Mouse (Mus musculus): ENCODE data around the gene Kcnip1. TPM values are rescaled to one million over a fixed set of nuclear protein-coding genes. Genes with fewer than 3 reads are reported as not detected.

The Kcnip1 gene
- polyA plus RNA-seq, 1 experiment from 2014 or later, result 3.5 TPM

DNA sequence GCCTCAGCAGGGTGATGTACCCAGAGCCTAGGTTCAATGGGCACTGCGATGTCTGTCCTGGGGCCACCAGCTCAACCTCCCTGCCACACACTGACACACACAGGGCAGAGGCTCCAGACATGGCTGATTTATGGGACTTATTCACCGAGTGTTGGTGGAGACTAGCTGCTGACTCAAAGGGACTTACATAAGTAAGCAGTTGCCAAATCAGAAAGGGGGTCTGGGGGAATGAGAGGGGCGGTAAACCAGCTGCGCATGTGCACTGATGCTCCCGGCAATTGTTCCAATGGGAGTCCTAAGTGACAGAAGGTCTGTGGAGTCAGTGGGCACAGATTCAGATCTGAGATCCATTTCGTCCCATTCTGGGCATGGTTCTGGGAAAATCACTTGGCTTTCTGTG is 35.4 kb downstream of the Kcnip1 start:
- Histone ChIP-seq H3K4me2 (ENCODE audit: low read depth, low read length) (no peak overlapping the region), H3K9ac (replicated peaks; ENCODE audit: low read length) (no peak overlapping the region), H3K4me3 (ENCODE audit: low read depth, low read length) (no peak overlapping the region), H3K27me3 (ENCODE audit: control insufficient read depth, insufficient read depth, low read length) (no peaks in the 10 kb centered on the region), H3K4me1 (ENCODE audit: control insufficient read depth, insufficient read depth, low read length) (no peaks in the 10 kb centered on the region), H3K27ac (replicated peaks; ENCODE audit: low read depth, low read length) (no peak overlapping the region), H3K9me3 (replicated peaks; ENCODE audit: control insufficient read depth, low read length) (no peaks in the 10 kb centered on the region), H3K36me3 (replicated peaks; ENCODE audit: control insufficient read depth, insufficient read depth, low read depth, low read length) (no peaks in the 10 kb centered on the region)
- DNase-seq (ENCODE audit: low spot score) (no peak), ATAC-seq (replicated peaks; ENCODE audit: insufficient number of reproducible peaks, low FRiP score, low TSS enrichment, low read depth) (no peak)
- WGBS, result 88% methylated on average over 6 of the region's 6 CpGs

- Histone ChIP-seq H3K9ac (replicated peaks; ENCODE audit: low read length) (no peak overlapping the region), H3K4me2 (ENCODE audit: low read depth, low read length) (no peak overlapping the region), H3K27me3 (ENCODE audit: control insufficient read depth, insufficient read depth, low read length) (no peaks in the 10 kb centered on the region), H3K4me1 (ENCODE audit: control insufficient read depth, insufficient read depth, low read length) (no peaks in the 10 kb centered on the region), H3K9me3 (replicated peaks; ENCODE audit: control insufficient read depth, low read length) (no peaks in the 10 kb centered on the region), H3K36me3 (replicated peaks; ENCODE audit: control insufficient read depth, insufficient read depth, low read depth, low read length) (no peaks in the 10 kb centered on the region), H3K27ac (replicated peaks; ENCODE audit: low read depth, low read length) (no peak overlapping the region), H3K4me3 (ENCODE audit: low read depth, low read length) (no peak overlapping the region)
- 85% methylated on average over 5 of the region's 5 CpGs for WGBS
- DNase-seq (ENCODE audit: low spot score) (no peak), ATAC-seq (replicated peaks; ENCODE audit: insufficient number of reproducible peaks, low FRiP score, low TSS enrichment, low read depth) (no peak)
These were observed 36.3 kb downstream of the Kcnip1 start for GRCm38 (mm10) chr11:33956623-33957022.

DNA sequence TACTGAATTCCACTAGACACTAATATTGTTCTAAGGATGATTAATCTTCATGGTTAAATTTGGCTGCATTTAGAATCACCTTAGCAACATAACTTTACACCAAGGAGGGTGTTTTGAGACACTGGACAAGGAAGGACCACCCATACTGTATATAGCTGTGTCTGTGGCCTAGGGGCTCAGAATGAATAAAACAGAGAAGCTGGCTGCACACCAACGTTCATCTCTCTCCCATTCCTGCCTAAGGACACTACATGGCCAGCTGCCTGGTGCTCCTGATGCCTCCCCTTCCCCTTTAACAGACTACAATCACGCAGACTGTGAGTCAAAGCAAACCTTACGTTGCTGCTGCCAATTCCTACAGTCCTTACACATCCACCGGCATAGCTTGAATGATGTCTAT is 37.0 kb downstream of the Kcnip1 start:
- H3K36me3 ChIP-seq (replicated peaks; ENCODE audit: control insufficient read depth, insufficient read depth, low read depth, low read length), result no peaks in the 10 kb centered on the region
- no peak overlapping the region for H3K4me2 ChIP-seq (ENCODE audit: low read depth, low read length)
- no peaks in the 10 kb centered on the region for H3K9me3 ChIP-seq (replicated peaks; ENCODE audit: control insufficient read depth, low read length)
- no peaks in the 10 kb centered on the region for H3K4me1 ChIP-seq (ENCODE audit: control insufficient read depth, insufficient read depth, low read length)
- 83% methylated on average over 4 of the region's 4 CpGs for WGBS
- no peaks in the 10 kb centered on the region for H3K27me3 ChIP-seq (ENCODE audit: control insufficient read depth, insufficient read depth, low read length)
- no peak overlapping the region for H3K4me3 ChIP-seq (ENCODE audit: low read depth, low read length)
- no peak overlapping the region for H3K27ac ChIP-seq (replicated peaks; ENCODE audit: low read depth, low read length)
- no peak for DNase-seq (ENCODE audit: low spot score)
- no peak overlapping the region for H3K9ac ChIP-seq (replicated peaks; ENCODE audit: low read length)
- ATAC-seq (replicated peaks; ENCODE audit: insufficient number of reproducible peaks, low FRiP score, low TSS enrichment, low read depth), result no peak

GRCm38 (mm10) chr11:33951684-33952625 is 41.0 kb downstream of the Kcnip1 start:
- H3K4me2 ChIP-seq (ENCODE audit: low read depth, low read length), result no peak overlapping the region
- no peaks in the 10 kb centered on the region for H3K27me3 ChIP-seq (ENCODE audit: control insufficient read depth, insufficient read depth, low read length)
- no peaks in the 10 kb centered on the region for H3K9me3 ChIP-seq (replicated peaks; ENCODE audit: control insufficient read depth, low read length)
- DNase-seq (ENCODE audit: low spot score), result no peak
- H3K9ac ChIP-seq (replicated peaks; ENCODE audit: low read length), result no peak overlapping the region
- H3K4me3 ChIP-seq (ENCODE audit: low read depth, low read length), result no peak overlapping the region
- WGBS, result 82% methylated on average over 8 of the region's 8 CpGs
- no peak overlapping the region for H3K27ac ChIP-seq (replicated peaks; ENCODE audit: low read depth, low read length)
- no peaks in the 10 kb centered on the region for H3K4me1 ChIP-seq (ENCODE audit: control insufficient read depth, insufficient read depth, low read length)
- ATAC-seq (replicated peaks; ENCODE audit: insufficient number of reproducible peaks, low FRiP score, low TSS enrichment, low read depth), result no peak
- no peaks in the 10 kb centered on the region for H3K36me3 ChIP-seq (replicated peaks; ENCODE audit: control insufficient read depth, insufficient read depth, low read depth, low read length)

DNA sequence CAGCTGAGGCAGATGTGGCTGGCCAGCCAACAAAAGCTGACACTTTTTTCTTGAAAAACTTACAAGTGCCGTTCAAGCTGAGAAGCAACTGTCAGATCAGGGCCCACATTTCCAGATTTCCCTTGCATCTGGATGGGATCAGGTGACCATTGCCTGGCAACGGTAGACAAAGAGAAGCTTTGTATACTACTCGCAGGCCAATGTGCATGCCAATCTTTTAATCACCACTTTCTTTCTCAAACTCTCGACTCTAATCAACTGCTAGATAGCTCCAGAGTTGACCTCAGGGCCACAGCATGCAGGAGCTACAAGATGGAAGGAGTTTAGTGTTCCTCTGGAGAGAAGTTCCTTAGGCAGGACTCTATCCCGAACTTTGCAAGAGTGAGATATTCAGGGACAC is 41.8 kb downstream of the Kcnip1 start:
- WGBS, result 19% methylated on average over 5 of the region's 5 CpGs
- Histone ChIP-seq H3K4me3 (ENCODE audit: low read depth, low read length) (no peak overlapping the region), H3K9me3 (replicated peaks; ENCODE audit: control insufficient read depth, low read length) (no peaks in the 10 kb centered on the region), H3K27me3 (ENCODE audit: control insufficient read depth, insufficient read depth, low read length) (no peaks in the 10 kb centered on the region), H3K4me1 (ENCODE audit: control insufficient read depth, insufficient read depth, low read length) (no peaks in the 10 kb centered on the region), H3K4me2 (ENCODE audit: low read depth, low read length) (no peak overlapping the region), H3K9ac (replicated peaks; ENCODE audit: low read length) (no peak overlapping the region), H3K27ac (replicated peaks; ENCODE audit: low read depth, low read length) (no peak overlapping the region), H3K36me3 (replicated peaks; ENCODE audit: control insufficient read depth, insufficient read depth, low read depth, low read length) (no peaks in the 10 kb centered on the region)
- ATAC-seq (replicated peaks; ENCODE audit: insufficient number of reproducible peaks, low FRiP score, low TSS enrichment, low read depth) (0 out of 2 replicates have a peak, but pooled peaks have one; percentile 65), DNase-seq (ENCODE audit: low spot score) (peak; percentile 64)

GRCm38 (mm10) chr11:33946501-33946900 is 46.5 kb downstream of the Kcnip1 start:
- Histone ChIP-seq H3K9me3 (replicated peaks; ENCODE audit: control insufficient read depth, low read length) (no peaks in the 10 kb centered on the region), H3K4me3 (ENCODE audit: low read depth, low read length) (no peak overlapping the region)
- WGBS, result 75% methylated on average over 4 of the region's 4 CpGs

GRCm38 (mm10) chr11:33944786-33945328 is 48.1 kb downstream of the Kcnip1 start:
- Histone ChIP-seq H3K36me3 (replicated peaks; ENCODE audit: control insufficient read depth, insufficient read depth, low read depth, low read length) (no peaks in the 10 kb centered on the region), H3K9me3 (replicated peaks; ENCODE audit: control insufficient read depth, low read length) (no peaks in the 10 kb centered on the region), H3K4me1 (ENCODE audit: control insufficient read depth, insufficient read depth, low read length) (no peaks in the 10 kb centered on the region), H3K4me2 (ENCODE audit: low read depth, low read length) (no peak overlapping the region), H3K27me3 (ENCODE audit: control insufficient read depth, insufficient read depth, low read length) (no peaks in the 10 kb centered on the region), H3K27ac (replicated peaks; ENCODE audit: low read depth, low read length) (no peak overlapping the region), H3K9ac (replicated peaks; ENCODE audit: low read length) (no peak overlapping the region), H3K4me3 (ENCODE audit: low read depth, low read length) (no peak overlapping the region)
- ATAC-seq (replicated peaks; ENCODE audit: insufficient number of reproducible peaks, low FRiP score, low TSS enrichment, low read depth), result no peak
- 79% methylated on average over 9 of the region's 9 CpGs for WGBS
- no peak for DNase-seq (ENCODE audit: low spot score)

More at GRCm38 (mm10) chr11:33946501-33946900, 46.5 kb downstream of the Kcnip1 start:
- H3K27ac ChIP-seq (replicated peaks; ENCODE audit: low read depth, low read length), result no peak overlapping the region
- no peak overlapping the region for H3K4me2 ChIP-seq (ENCODE audit: low read depth, low read length)
- no peaks in the 10 kb centered on the region for H3K36me3 ChIP-seq (replicated peaks; ENCODE audit: control insufficient read depth, insufficient read depth, low read depth, low read length)
- no peak for ATAC-seq (replicated peaks; ENCODE audit: insufficient number of reproducible peaks, low FRiP score, low TSS enrichment, low read depth)
- H3K4me1 ChIP-seq (ENCODE audit: control insufficient read depth, insufficient read depth, low read length), result no peaks in the 10 kb centered on the region
- no peak overlapping the region for H3K9ac ChIP-seq (replicated peaks; ENCODE audit: low read length)
- H3K27me3 ChIP-seq (ENCODE audit: control insufficient read depth, insufficient read depth, low read length), result no peaks in the 10 kb centered on the region
- DNase-seq (ENCODE audit: low spot score), result no peak

Measured in embryonic facial prominence, embryonic 11.5 days (tissue).